Mouse (Mus musculus) cerebellum, adult 2 months (tissue): ENCODE measurements around the gene Afg1l. TPM values are rescaled to one million over a fixed set of nuclear protein-coding genes. Genes with fewer than 3 reads are reported as not detected.
A peak's percentile ranks its signal among the peaks of the same experiment; 100 is the strongest.

Experiments used
- DNase-seq, 2 experiments: peaks; one replicate each; pipeline ENCODE4 v3.0.0; 2021
- H3K27ac ChIP-seq: fragments of 200-500 bp; 2 replicates; pipeline ENCODE4 v1.5.1; 2012; ENCODE audit warnings: low read length, control low read depth, inconsistent platforms; ENCODE audit not compliant: insufficient read depth
- H3K27me3 ChIP-seq: fragments of 200-500 bp; 2 replicates; pipeline ENCODE4 v1.6.1; 2012; ENCODE audit warnings: inconsistent platforms, mild to moderate bottlenecking, low read length, moderate library complexity; ENCODE audit not compliant: control insufficient read depth, insufficient read depth
- H3K4me1 ChIP-seq: fragments of 200-500 bp; 2 replicates; pipeline ENCODE4 v1.6.1; 2011; ENCODE audit warnings: low read length; ENCODE audit not compliant: control insufficient read depth, insufficient read depth
- H3K4me3 ChIP-seq: fragments of 200-500 bp; replicated peaks from 2 replicates; pipeline ENCODE3; 2011; ENCODE audit warnings: mild to moderate bottlenecking, low read depth, low read length, control low read depth; ENCODE audit not compliant: insufficient read depth
- CTCF ChIP-seq: fragments of 200-500 bp; IDR thresholded peaks from 2 replicates; pipeline ENCODE4 v1.5.1; 2011; ENCODE audit warnings: low read depth, mild to moderate bottlenecking, control low read depth, low read length, moderate library complexity, borderline replicate concordance; ENCODE audit not compliant: insufficient read depth
- POLR2A ChIP-seq: fragments of 200-500 bp; IDR thresholded peaks from 2 replicates; pipeline ENCODE4 v1.6.1; 2011; ENCODE audit warnings: low read length, control low read depth, borderline replicate concordance; ENCODE audit not compliant: insufficient read depth
- WGBS: fragments of 180-500 bp; shearing (Covaris S2); methylation state at CpG from one replicate; pipeline ENCODE4 v1.1.7; 2018; 5-methylcytosine and 5-hydroxymethylcytosine counted together
- polyA plus RNA-seq: library from polyadenylated mRNA; depleted of rRNA; stranded (reverse); fragments of >200 nt; gene quantifications from 2 replicates; pipeline ENCODE4 v1.2.3, GENCODE M21; 2012

Afg1l gene
- polyA plus RNA-seq, 1 experiment: 14.9 TPM

GRCm38 (mm10) chr10:42308687-42308987 lies 169.7 kb downstream of the Afg1l start:
- WGBS: 30% methylated on average over 8 of the region's 8 CpGs
- H3K27ac ChIP-seq: no peak overlapping the region

GRCm38 (mm10) chr10:42307980-42308686 lies 170.2 kb downstream of the Afg1l start:
- H3K27ac ChIP-seq: no peak overlapping the region
- no peaks in the 10 kb centered on the region for H3K4me1 ChIP-seq
- H3K4me3 ChIP-seq: peak overlapping the region; percentile 53
- whole genome bisulfite sequencing: 7% methylated on average over 20 of the region's 20 CpGs
- TF ChIP-seq POLR2A (no peak), CTCF (peak; percentile 96)
- H3K27me3 ChIP-seq: no peaks in the 10 kb centered on the region
- peak; percentile 59 to 80 for DNase-seq

More at GRCm38 (mm10) chr10:42308687-42308987, 169.7 kb downstream of the Afg1l start:
- H3K4me1 ChIP-seq: no peaks in the 10 kb centered on the region
- peak in 1 of 2 experiments; percentile 12 for DNase-seq
- TF ChIP-seq CTCF (no peak), POLR2A (no peak)
- no peaks in the 10 kb centered on the region for H3K27me3 ChIP-seq
- H3K4me3 ChIP-seq: peak overlapping the region; percentile 53

- no peak for DNase-seq
- no peak overlapping the region for H3K27ac ChIP-seq
- TF ChIP-seq CTCF (no peak), POLR2A (no peak)
- no peaks in the 10 kb centered on the region for H3K27me3 ChIP-seq
- WGBS: 87% methylated on average over 8 of the region's 8 CpGs
- H3K4me1 ChIP-seq: no peaks in the 10 kb centered on the region
- H3K4me3 ChIP-seq: no peak overlapping the region
These were observed 171.9 kb downstream of the Afg1l start for GRCm38 (mm10) chr10:42306422-42306821.

- TF ChIP-seq POLR2A: no peak
- TF ChIP-seq CTCF: no peak
- no peak for DNase-seq
- 50% methylated on average over 4 of the region's 4 CpGs for WGBS
- no peaks in the 10 kb centered on the region for H3K4me1 ChIP-seq
- no peaks in the 10 kb centered on the region for H3K27me3 ChIP-seq
- H3K27ac ChIP-seq: no peak overlapping the region
- H3K4me3 ChIP-seq: no peak overlapping the region
These were observed 177.6 kb downstream of the Afg1l start for GRCm38 (mm10) chr10:42300805-42301204.

GRCm38 (mm10) chr10:42299967-42300366 lies 178.4 kb downstream of the Afg1l start:
- Histone ChIP-seq H3K27ac (no peak overlapping the region), H3K4me1 (no peaks in the 10 kb centered on the region), H3K27me3 (no peaks in the 10 kb centered on the region), H3K4me3 (no peak overlapping the region)
- TF ChIP-seq POLR2A (no peak), CTCF (no peak)
- no peak for DNase-seq
- WGBS: 75% methylated on average over 7 of the region's 7 CpGs

- Histone ChIP-seq H3K4me3 (no peak overlapping the region), H3K27me3 (no peaks in the 10 kb centered on the region), H3K4me1 (no peaks in the 10 kb centered on the region), H3K27ac (no peak overlapping the region)
- TF ChIP-seq POLR2A: no peak
- WGBS: 72% methylated on average over 6 of the region's 6 CpGs
- no peak for DNase-seq
These were observed 178.9 kb downstream of the Afg1l start for GRCm38 (mm10) chr10:42299426-42299825.

- TF ChIP-seq CTCF (0 out of 2 replicates have a peak, but pooled peaks have one; percentile 22), POLR2A (no peak)
- no peak for DNase-seq
- Histone ChIP-seq H3K27me3 (no peaks in the 10 kb centered on the region), H3K4me1 (peaks cover 7% of the 10 kb centered on the region; the same call in 1 of the 2 replicates), H3K4me3 (no peak overlapping the region), H3K27ac (no peak overlapping the region)
- 100% methylated on average over 1 of the region's 1 CpGs for WGBS
These were observed 180.4 kb downstream of the Afg1l start for GRCm38 (mm10) chr10:42297954-42298353.

GRCm38 (mm10) chr10:42297109-42297508 lies 181.3 kb downstream of the Afg1l start:
- Histone ChIP-seq H3K4me1 (peaks cover 7% of the 10 kb centered on the region; the same call in 1 of the 2 replicates), H3K27me3 (no peaks in the 10 kb centered on the region), H3K27ac (no peak overlapping the region), H3K4me3 (no peak overlapping the region)
- DNase-seq: no peak
- WGBS: 81% methylated on average over 2 of the region's 2 CpGs
- TF ChIP-seq CTCF: no peak
- TF ChIP-seq POLR2A: no peak

- H3K4me1 ChIP-seq: peaks cover 7% of the 10 kb centered on the region; the same call in 1 of the 2 replicates
- no peaks in the 10 kb centered on the region for H3K27me3 ChIP-seq
- DNase-seq: no peak
- no peak overlapping the region for H3K4me3 ChIP-seq
- WGBS: 62% methylated on average over 4 of the region's 4 CpGs
- no peak overlapping the region for H3K27ac ChIP-seq
- TF ChIP-seq CTCF (no peak), POLR2A (no peak)
These were observed 181.8 kb downstream of the Afg1l start for GRCm38 (mm10) chr10:42296559-42296958.
